Mouse (Mus musculus) E14TG2a.4 (cell line): Measurements from ENCODE around the gene Rab19.
A peak's percentile ranks its signal among the peaks of the same experiment; 100 is the strongest.

Experiments
- CTCF ChIP-seq: conservative IDR thresholded peaks from 2 replicates; pipeline ENCODE4 v1.5.1; 2014; ENCODE audit warnings: low read length
- NANOG ChIP-seq: IDR thresholded peaks from 2 replicates; pipeline ENCODE4 v1.6.1; 2014; ENCODE audit warnings: borderline replicate concordance, low read length, mixed read lengths

DNA sequence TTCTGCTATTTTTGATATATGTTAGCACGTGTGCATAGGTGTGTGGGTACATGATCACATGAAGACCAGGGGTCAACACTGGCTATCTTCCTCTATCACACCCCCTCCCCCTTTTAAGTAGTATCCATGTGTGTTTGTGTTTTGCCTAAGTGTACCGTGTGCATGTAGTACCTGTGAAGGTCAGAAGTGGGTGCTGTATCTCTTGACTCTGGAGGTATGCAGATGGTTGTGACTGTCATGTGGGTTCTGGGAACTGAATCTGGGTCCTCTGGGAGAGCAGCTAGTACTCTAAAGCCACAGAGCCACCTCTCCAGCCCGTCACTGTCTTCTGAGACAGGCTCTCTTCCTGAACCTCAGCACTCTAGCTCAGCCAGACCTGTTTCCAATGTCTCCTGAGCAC, 46.1 kb upstream of the Rab19 start:
- TF ChIP-seq CTCF (peak; percentile 48), NANOG (no peak)
